Mouse (Mus musculus) naive thymus-derived CD4-positive, alpha-beta T cell, adult 5 months (primary cell): ENCODE results near the gene I830077J02Rik. TPM values are rescaled to one million over a fixed set of nuclear protein-coding genes. Genes with fewer than 3 reads are reported as not detected.

ENCODE experiments used
- polyA plus RNA-seq: library from polyadenylated mRNA; unstranded; fragments of 100-300 nt; shearing (Covaris generic); gene quantifications from one replicate; pipeline ENCODE4 v1.2.1, GENCODE M21; 2017

I830077J02Rik gene
- polyA plus RNA-seq: 0.42 TPM

DNA sequence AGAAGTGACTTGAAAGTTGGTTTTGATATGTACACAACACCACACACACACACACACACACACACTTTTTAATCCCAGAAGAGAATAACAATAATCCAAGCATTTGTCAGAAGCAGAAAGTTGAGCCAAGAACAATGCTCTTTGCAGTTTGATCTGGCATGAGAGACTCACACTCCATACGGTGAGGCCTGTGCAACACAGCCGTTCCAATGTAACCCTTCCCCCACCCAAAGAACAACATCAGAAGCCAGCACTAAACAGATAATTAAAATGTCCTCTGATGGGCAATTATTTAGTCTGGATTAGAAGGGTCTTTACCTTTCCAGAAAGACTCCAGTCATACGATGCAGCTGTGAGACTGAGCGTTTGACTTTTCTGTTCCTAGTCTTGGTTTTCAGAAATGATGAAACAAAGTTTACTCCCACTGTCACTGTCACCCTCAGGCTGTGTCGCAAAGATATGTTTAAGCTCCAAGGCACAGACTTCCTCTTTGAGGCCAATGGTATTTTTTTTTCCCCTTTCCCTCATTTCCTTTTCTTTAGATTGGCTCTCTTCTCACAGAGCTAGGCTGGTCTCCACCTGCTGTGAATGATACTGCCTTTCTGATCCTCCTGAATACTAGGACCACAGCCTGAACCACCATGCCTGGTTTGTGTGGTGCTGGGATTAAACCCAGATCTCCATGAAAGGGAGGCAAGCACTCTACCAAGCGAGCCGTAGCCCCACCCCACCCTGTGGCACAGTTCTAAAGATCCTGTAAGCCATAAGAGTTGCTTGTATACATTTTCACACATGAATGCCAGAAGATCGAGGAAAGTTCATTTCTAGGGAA lies at the start of gene I830077J02Rik:
Gene I830077J02Rik, minus strand, starts transcription at position 425 of the 832 bp plus-strand sequence.

DNA sequence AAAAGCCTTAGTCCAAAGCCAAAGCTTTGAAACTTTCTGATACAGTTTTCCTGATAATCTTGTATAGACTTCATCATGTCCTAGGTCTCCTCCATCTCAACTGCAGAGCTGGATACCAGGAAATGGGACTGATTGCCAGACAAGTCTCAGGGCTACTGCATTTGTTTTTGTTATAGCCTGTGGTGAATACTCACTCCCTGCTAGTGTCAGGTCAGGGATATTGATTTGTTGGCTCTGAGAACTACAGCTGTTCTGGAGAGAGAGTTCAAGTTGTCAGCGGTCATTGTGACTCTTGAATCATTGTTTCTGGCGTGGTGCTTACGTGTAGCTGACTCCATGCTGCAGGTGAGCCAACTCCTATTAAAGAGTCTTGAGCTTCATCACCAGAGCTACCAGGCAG lies 40.9 kb upstream of the I830077J02Rik start, which contains the start of gene Ovgp1:
Gene Ovgp1, plus strand, starts transcription at position 301 of the 400 bp plus-strand sequence.

DNA sequence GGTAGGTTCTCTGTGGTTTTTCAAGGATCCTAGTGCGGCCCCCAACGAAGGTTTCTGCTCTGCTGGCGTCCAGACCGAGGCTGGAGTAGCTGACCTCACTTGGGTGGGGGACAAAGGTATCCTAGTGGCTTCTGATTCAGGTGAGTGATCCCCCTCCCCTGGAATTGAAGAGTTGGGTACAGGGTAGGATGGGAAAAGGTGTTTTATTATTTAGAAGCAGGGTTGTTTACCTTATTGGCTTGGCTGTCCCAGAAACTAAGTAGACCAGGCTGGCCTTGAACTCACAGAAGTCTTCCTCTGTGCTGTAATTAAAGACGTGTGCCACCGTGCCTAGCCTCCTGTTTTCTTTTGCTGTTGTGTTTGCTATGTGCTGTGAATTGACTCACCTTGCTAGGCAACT lies 27.5 kb upstream of the I830077J02Rik start, which contains the start of gene Atp5f1:
Gene Atp5f1, minus strand, starts transcription at position 101 of the 400 bp plus-strand sequence.

DNA sequence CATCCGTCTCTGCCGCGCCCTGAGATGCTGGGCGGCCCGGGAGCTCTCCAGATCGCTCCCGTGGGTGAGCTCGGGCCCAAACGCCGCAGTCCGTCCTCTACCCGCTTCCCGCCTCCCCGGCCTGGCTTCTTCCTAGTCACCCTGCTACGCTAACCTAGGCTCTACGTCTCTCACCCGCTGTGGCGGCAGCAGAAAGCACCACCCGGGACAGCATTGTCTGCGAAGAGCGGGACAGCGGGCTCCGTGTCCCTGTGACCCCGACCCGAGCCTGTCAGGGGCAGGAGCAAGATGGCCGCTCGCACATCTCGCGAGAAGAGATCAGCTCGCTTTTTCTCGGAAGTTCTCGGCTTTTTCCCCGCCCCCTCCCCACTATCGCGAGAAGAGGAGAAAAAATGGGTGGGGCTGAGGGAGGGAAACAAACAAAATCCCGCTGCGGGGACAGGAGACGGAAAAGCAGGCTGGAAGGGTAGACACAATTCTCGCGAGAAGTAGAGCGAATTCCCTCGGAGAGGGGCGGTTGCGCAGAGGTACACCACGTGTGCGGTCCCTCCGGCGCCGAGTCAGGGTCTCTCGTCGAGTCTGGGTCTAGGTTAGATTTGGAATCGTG lies 26.6 kb upstream of the I830077J02Rik start, which contains the start of gene Wdr77:
Gene Wdr77, plus strand, starts transcription at position 396 of the 607 bp plus-strand sequence.

Other genes starting within 250 kb of the I830077J02Rik start
- 14.2 TPM for gene Ddx20, start 245.1 kb downstream of the I830077J02Rik start, polyA plus RNA-seq
- gene Inka2, start 228.1 kb downstream of the I830077J02Rik start, polyA plus RNA-seq: 0.31 TPM
- gene Rap1a, start 131.3 kb downstream of the I830077J02Rik start, polyA plus RNA-seq: 181 TPM
- gene Adora3, start 61.8 kb downstream of the I830077J02Rik start, polyA plus RNA-seq: not detected
- gene Tmigd3, start 61.8 kb downstream of the I830077J02Rik start, polyA plus RNA-seq: not detected
- gene Wdr77, start 26.7 kb upstream of the I830077J02Rik start, polyA plus RNA-seq: 67.8 TPM
- gene Atp5f1, start 27.4 kb upstream of the I830077J02Rik start, polyA plus RNA-seq: 262 TPM
- 16.2 TPM for gene Ovgp1, start 41.0 kb upstream of the I830077J02Rik start, polyA plus RNA-seq
- 3.4 TPM for gene Pifo, start 82.0 kb upstream of the I830077J02Rik start, polyA plus RNA-seq
- 5.0 TPM for gene Chil5, start 100.2 kb upstream of the I830077J02Rik start, polyA plus RNA-seq
- gene Chia1, start 180.6 kb upstream of the I830077J02Rik start, polyA plus RNA-seq: not detected
- not detected for gene Chil3, start 234.9 kb upstream of the I830077J02Rik start, polyA plus RNA-seq